8 mouse cellular contexts compared by ENCODE assay signal in the genomic region with DNA sequence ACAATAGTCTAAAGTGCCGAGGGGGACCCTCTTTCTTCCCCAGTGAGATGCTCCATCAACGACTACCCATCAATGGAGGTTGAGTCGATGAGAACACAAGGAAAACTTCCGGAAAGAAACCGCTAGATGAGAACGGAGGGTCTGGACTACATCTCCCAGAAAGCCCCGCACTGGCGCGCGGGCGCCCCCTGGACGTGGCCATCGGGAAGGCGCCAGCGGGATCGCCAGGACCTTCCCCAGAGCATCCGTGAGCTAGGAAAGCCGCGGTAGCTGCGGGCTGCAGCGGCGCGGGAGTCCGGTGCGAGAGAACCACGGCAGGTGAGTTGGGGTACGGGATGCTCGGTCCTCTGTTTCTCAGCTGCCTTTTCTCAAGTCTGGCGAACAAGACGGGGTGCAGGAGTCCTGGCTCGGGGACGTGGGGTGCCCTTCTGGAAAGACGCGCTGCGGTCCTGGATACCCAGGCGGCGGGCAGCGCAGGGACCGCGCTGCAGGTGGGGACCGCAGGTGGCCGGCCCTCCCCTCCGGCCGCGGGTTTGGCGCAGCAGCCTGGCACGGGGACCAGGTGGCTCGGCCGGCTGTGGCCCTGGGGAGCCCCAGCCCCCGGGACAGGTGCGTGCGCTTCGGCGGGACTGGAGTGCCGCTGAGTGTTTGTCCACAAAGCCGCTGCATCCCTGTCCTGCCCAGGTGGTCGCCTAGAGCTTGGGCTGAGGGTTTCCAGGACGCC. TPM values are rescaled to one million over a fixed set of nuclear protein-coding genes. Genes with fewer than 3 reads are reported as not detected.
DNase-seq lines count a peak whose midpoint lies in the region; ATAC-seq and TF ChIP-seq lines count a peak whose summit lies in the region.

Gene Specc1 (plus strand): TSS at position 192 of the 724 bp plus-strand sequence.

- under 1% methylated on average over 58 of the region's 58 CpGs for WGBS in hindbrain, postnatal 0 days

- H3K4me1 ChIP-seq in hindbrain, postnatal 0 days (ENCODE audit: insufficient read depth, low read length), result no peaks in the 10 kb centered on the region

- H3K9ac ChIP-seq in hindbrain, postnatal 0 days (replicated peaks; ENCODE audit: low read length), result peak within 1 kb of the TSS; percentile 57

- intact Hi-C loops in gastrocnemius, adult 2 months (cut with DNase I), result loop anchor here (10.0 kb wide), 1 partner anchor 88 kb away; no protein-coding TSS in a partner anchor

- H3K27me3 ChIP-seq in hindbrain, postnatal 0 days (ENCODE audit: insufficient read depth, low read length), result no peaks in the 10 kb centered on the region; the same call in 1 of the 2 replicates

- peak within 1 kb of the TSS; percentile 99 for H3K4me2 ChIP-seq in hindbrain, postnatal 0 days (ENCODE audit: low read depth, low read length)

- H3K4me3 ChIP-seq in gastrocnemius, adult 2 months, result peak within 1 kb of the TSS; percentile 80
- peak within 1 kb of the TSS; percentile 78 for H3K4me3 ChIP-seq in hindbrain, postnatal 0 days (ENCODE audit: low read length)

- no peaks in the 10 kb centered on the region for H3K9me3 ChIP-seq in hindbrain, postnatal 0 days (ENCODE audit: low read length)

- TF ChIP-seq CTCF in gastrocnemius, adult 2 months (IDR thresholded peaks at IDR 0.05), result peak; percentile 99
- TF ChIP-seq CTCF in hindbrain, postnatal 0 days (IDR thresholded peaks at IDR 0.05; ENCODE audit: low read depth), result peak; percentile 94

- no peaks in the 10 kb centered on the region for H3K36me3 ChIP-seq in hindbrain, postnatal 0 days (ENCODE audit: insufficient read depth, low read length)

- DNase-seq in gastrocnemius, adult 2 months, result peak; percentile 91
- peak; percentile 93 for DNase-seq in hindbrain, postnatal 0 days (ENCODE audit: low spot score)
- DNase-seq in left cerebral cortex, adult 18-20 months (ENCODE audit: low spot score in 2 of 2), result peak; percentile 96 to 97
- DNase-seq in lung, postnatal 4 days, result peak; percentile 89 to 94
- DNase-seq in retina, postnatal 1 day, result peak; percentile 91
- DNase-seq in thymus, postnatal 4 days, result peak; percentile 95

- peak within 1 kb of the TSS; percentile 43; the same call in 1 of the 2 replicates for H3K27ac ChIP-seq in gastrocnemius, adult 2 months
- no peak within 1 kb of the TSS for H3K27ac ChIP-seq in hindbrain, postnatal 0 days

- peak; percentile 93 for ATAC-seq in activated CD4-positive, CD25-positive, alpha-beta regulatory T cell, adult 4 months
- peak; percentile 91 for ATAC-seq in common myeloid progenitor, adult 5-6 weeks (replicated peaks; ENCODE audit: low read depth, poor library complexity, severe bottlenecking)
- peak; percentile 95 for ATAC-seq in hindbrain, postnatal 0 days

RNA-seq across cellular contexts. Expression of gene Specc1, which starts in this region (rescaled TPM):
- 1 to 10 TPM; 2.6 to 3.4 TPM for polyA plus RNA-seq in activated CD4-positive, CD25-positive, alpha-beta regulatory T cell, adult 4 months (2017; shearing (Covaris generic))
- 33.6 and 33.9 TPM in 2 replicates for total RNA-seq in common myeloid progenitor, adult 5-6 weeks (2017)
- total RNA-seq in gastrocnemius, adult 2 months (2021), result 1 to 10 TPM; 1.5 to 2.3 TPM
- total RNA-seq in hindbrain, postnatal 0 days (2014; rRNA removed), result 34.0 and 39.6 TPM in 2 replicates
- polyA plus RNA-seq in hindbrain, postnatal 0 days (2015; fragmentation: Nextera tagmentation; extraction: Ambion mirVana), result 20.5 and 20.7 TPM in 2 replicates
- 10 to 100 TPM; 72.9 to 77.6 TPM for total RNA-seq in left cerebral cortex, adult 18-20 months (2021)

Comparison
In these comparisons a context has a peak if more than half of its experiments do, and no peak if none do; other contexts are left out.
1. RNA of gene Specc1 (total RNA-seq): 72.9 to 77.6 TPM in left cerebral cortex, adult 18-20 months, 34.0 to 39.6 TPM in hindbrain, postnatal 0 days and 33.6 to 33.9 TPM in common myeloid progenitor, adult 5-6 weeks; 1.5 to 2.3 TPM in gastrocnemius, adult 2 months; every median in the first group is over 10 times any median in the second.
2. Peak in every context shown above with its lines, with median percentiles within 50 percentile points of each other: ATAC-seq and DNase-seq.